17 mouse cellular contexts compared by ENCODE assay signal in genomic region chr16:76344761-76345368, GRCm38 (mm10).
"Had no signal": no experiment of that assay in that cellular context is flagged by ENCODE, and none has a peak within 500 bp of the region (broad histone marks: within the 10 kb centered on the region; RNA-seq: fewer than 3 reads in every experiment).

No protein-coding gene starts in this region.

- H3K4me1 ChIP-seq: limb, embryonic 13.5 days had no signal

- DNase-seq: kidney, adult 18-20 months; kidney, adult 9 months; kidney, postnatal 4 days; liver; lung, adult 2 months; lung, postnatal 14 days; lung, postnatal 4 days; midbrain, embryonic 14.5 days; thymus, adult 2 months; thymus, postnatal 14 days; thymus, postnatal 4 days had no signal

- H3K9ac ChIP-seq: limb, embryonic 13.5 days; liver, embryonic 15.5 days had no signal

- H3K9me3 ChIP-seq: limb, embryonic 10.5 days; liver, embryonic 15.5 days had no signal

- ATAC-seq: intestine, embryonic 16.5 days had no signal

- H3K27me3 ChIP-seq: limb, embryonic 13.5 days; liver, embryonic 15.5 days had no signal

- H3K4me2 ChIP-seq: limb, embryonic 13.5 days; liver, embryonic 15.5 days; midbrain, embryonic 11.5 days had no signal

- H3K27ac ChIP-seq: limb, embryonic 10.5 days; limb, embryonic 13.5 days; stomach, postnatal 0 days had no signal

- H3K4me3 ChIP-seq: limb, embryonic 10.5 days; limb, embryonic 13.5 days; liver, embryonic 15.5 days had no signal
